Mouse (Mus musculus) activated CD4-positive, CD25-positive, alpha-beta regulatory T cell (primary cell): ENCODE data around the gene Gm12845. TPM values are rescaled to one million over a fixed set of nuclear protein-coding genes. Genes with fewer than 3 reads are reported as not detected.

Experiments used
- polyA plus RNA-seq, 2 experiments: library from polyadenylated mRNA; unstranded; fragments of 100-300 nt; shearing (Covaris generic); gene quantifications; one replicate each; pipeline ENCODE4 v1.2.1; 2017

The Gm12845 gene
- polyA plus RNA-seq = not detected

DNA sequence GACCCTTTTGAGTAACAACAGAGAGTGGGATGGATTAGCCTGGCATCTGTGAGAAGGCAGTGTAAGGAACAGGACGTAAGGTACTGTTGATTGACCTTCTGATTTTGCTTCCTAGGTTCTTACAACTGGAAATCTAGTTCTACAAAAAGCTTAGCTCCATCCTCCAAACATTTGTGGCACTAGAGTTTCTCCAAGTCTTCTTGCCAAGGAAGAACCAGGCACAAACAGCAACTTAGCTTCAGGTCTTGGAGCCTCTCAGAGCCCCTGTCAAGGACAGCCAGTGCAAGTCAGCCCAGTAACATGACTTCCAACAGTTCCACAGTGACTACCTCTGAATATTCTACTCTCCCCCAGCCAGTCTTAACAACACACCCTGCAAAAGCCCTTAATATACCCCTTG lies at the start of gene Gm12845:
Gene Gm12845, plus strand, starts transcription at position 301 of the 400 bp plus-strand sequence.

DNA sequence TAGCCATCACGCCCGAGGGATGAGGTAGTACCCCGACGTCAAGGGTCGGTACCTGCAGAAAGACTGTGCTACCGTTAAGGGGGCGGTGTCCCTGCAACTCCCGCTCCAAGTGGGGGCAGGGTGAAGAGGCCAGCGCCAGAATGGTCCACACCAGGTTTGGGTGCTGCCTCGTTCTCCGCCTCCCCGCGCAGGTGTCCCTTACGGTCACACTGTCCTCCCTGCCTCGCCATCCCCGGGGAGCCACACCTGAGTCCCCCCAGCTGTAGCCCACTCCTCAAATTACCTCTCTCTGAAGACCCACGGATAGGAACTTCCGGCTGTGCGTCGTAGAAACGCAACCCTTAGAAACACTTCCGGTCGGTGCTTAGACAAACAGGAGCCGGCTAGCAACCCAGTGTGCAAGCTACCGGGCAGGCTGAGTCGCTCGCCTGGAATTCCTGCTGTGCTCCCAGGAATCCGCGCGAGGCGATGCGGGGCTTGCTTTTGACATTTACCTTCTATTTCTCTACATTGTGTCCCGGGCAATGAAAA lies 42.2 kb upstream of the Gm12845 start, which contains the start of gene Dmap1:
Gene Dmap1, minus strand, starts transcription at position 343 of the 531 bp plus-strand sequence.

DNA sequence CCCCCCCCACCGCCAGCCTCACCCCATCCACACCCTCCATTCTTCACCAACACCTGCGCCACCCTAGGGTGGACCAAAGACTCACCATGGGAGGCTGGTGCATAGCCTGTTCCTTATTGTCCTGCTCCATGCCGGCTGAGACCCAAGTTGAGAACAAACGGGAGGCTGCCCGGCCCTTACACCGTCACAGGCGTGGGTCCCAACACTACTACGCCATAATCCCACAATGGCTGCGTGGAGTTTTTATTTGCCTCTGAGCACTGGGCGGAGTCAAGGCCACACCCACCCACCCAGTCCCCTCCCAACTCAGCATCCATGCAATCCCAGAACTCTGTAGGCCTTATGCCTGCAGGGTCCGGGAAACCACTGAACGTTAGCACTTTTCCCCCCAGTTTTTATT lies 41.2 kb downstream of the Gm12845 start, which contains the start of gene Klf17:
Gene Klf17, minus strand, starts transcription at position 233 of the 400 bp plus-strand sequence.

Other genes starting within 250 kb of the Gm12845 start
- gene Rnf220, start 227.4 kb upstream of the Gm12845 start, polyA plus RNA-seq = 100 to 1,000 TPM in 1 of 2 experiments, 10 to 100 TPM in 1; 83.5 to 100 TPM
- gene Eri3, start 174.0 kb upstream of the Gm12845 start, polyA plus RNA-seq = 10 to 100 TPM; 36.1 to 45.9 TPM
- 10 to 100 TPM; 41.9 to 48.5 TPM for gene Dmap1, start 42.1 kb upstream of the Gm12845 start, polyA plus RNA-seq
- under 1 TPM in 1 of 2 experiments, not detected in 1; 0.36 TPM for gene Klf17, start 41.2 kb downstream of the Gm12845 start, polyA plus RNA-seq
- gene Slc6a9, start 110.1 kb downstream of the Gm12845 start, polyA plus RNA-seq = under 1 TPM in 1 of 2 experiments, not detected in 1; 0.14 TPM
- not detected for gene Ccdc24, start 148.1 kb downstream of the Gm12845 start, polyA plus RNA-seq
- not detected for gene B4galt2, start 159.1 kb downstream of the Gm12845 start, polyA plus RNA-seq
- gene Atp6v0b, start 162.9 kb downstream of the Gm12845 start, polyA plus RNA-seq = 100 to 1,000 TPM; 161 to 167 TPM
- gene Dph2, start 167.6 kb downstream of the Gm12845 start, polyA plus RNA-seq = 10 to 100 TPM; 24.6 to 30.3 TPM
- gene Ipo13, start 190.6 kb downstream of the Gm12845 start, polyA plus RNA-seq = 10 to 100 TPM; 17.8 to 23.8 TPM
- not detected for gene Artn, start 205.4 kb downstream of the Gm12845 start, polyA plus RNA-seq